Mouse (Mus musculus): Measurements from ENCODE around the gene Grin2d. TPM values are rescaled to one million over a fixed set of nuclear protein-coding genes. Genes with fewer than 3 reads are reported as not detected.

The Grin2d gene
- total RNA-seq, 2 experiments from 2014 or later, result 13.4 to 14.7 TPM

DNA sequence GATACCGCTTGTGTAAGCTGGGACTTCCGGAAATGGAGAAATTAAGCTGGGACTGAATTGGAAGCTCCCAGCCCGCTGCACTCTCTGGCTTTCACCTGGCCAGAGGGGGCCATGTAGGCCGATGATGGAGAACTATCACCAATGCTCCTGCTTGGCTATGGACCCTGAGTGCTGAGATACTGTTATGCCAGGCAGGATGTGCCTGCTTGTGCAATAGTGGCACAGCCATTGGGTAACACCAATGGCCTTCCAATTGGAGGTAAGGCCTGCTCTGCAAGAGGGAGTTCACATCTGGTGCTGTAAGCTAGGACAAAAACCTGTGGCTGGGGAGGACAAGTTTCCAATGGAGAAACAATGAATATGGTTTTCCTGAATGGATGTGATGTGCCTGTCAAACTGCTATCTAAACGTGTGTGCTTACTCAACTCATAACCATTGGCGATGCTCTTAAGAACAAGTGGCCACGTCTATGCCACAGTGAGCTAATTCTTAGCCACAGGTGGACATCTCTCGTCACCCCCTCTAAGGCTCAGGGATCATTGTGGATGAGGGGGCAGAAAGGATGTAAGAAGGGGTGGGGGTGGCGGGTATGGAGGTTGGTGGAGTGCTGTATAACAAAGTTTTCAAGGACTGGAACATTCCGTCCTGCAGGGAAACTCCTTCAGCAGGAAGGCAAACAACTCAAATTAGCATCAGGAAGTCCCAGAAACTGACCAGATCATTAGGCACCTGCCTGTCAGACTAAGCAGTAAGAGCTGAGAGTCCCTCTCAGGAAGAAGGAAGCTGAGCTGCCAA, 35.0 kb downstream of the Grin2d start:
- TF ChIP-seq CTCF (IDR thresholded peaks at IDR 0.05), result no peak
- H3K4me3 ChIP-seq, result no peak overlapping the region
- H3K27ac ChIP-seq, result no peak overlapping the region
- DNase-seq (ENCODE audit: extremely low spot score in 1 of 2, low spot score in 2 of 2), result no peak
- intact Hi-C loops (cut with DNase I), result no loop called here

DNA sequence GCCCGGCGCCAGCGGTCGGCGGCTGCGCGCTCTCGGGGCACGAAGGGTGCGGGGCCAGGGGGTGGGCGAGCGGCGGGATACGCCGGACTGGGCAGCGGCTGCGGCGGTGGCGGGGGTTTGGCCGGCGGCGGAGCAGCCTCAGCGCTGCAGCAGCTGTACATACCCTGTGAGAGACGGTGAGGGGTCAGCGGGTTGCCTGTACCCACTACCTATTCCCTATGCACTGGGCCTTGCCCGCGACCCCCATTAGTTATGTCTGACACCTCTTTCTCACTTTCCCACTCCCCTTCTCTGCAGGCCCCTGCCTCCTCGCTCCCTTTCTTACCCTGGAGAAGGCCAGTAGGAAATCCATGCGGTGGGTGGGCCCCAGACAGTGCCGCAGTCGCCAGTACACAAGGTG, 44.3 kb downstream of the Grin2d start:
- DNase-seq (ENCODE audit: extremely low spot score in 1 of 2, low spot score in 2 of 2), result no peak
- Histone ChIP-seq H3K27ac (no peak overlapping the region), H3K4me3 (peak overlapping the region; percentile 35)
- intact Hi-C loops (cut with DNase I), result no loop called here
- no peak for TF ChIP-seq CTCF (IDR thresholded peaks at IDR 0.05)

- H3K27ac ChIP-seq, result no peak overlapping the region; the same call in 1 of the 2 replicates
- DNase-seq (ENCODE audit: extremely low spot score in 1 of 2, low spot score in 2 of 2), result peak in 1 of 2 experiments; percentile 52
- intact Hi-C loops (cut with DNase I), result no loop called here
- H3K4me3 ChIP-seq, result peak overlapping the region; percentile 35
- TF ChIP-seq CTCF (IDR thresholded peaks at IDR 0.05), result no peak
These were observed 44.9 kb downstream of the Grin2d start for GRCm38 (mm10) chr7:45833148-45833790.

GRCm38 (mm10) chr7:45832428-45832827, 45.8 kb downstream of the Grin2d start:
- no peak for DNase-seq (ENCODE audit: extremely low spot score in 1 of 2, low spot score in 2 of 2)
- no peak for TF ChIP-seq CTCF (IDR thresholded peaks at IDR 0.05)
- intact Hi-C loops (cut with DNase I), result no loop called here
- H3K4me3 ChIP-seq, result peak overlapping the region; percentile 35
- H3K27ac ChIP-seq, result peak overlapping the region; percentile 28; the same call in 1 of the 2 replicates

- intact Hi-C loops (cut with DNase I), result no loop called here
- Histone ChIP-seq H3K4me3 (peak overlapping the region; percentile 78), H3K27ac (peak overlapping the region; percentile 97)
- no peak for TF ChIP-seq CTCF (IDR thresholded peaks at IDR 0.05)
- no peak for DNase-seq (ENCODE audit: extremely low spot score in 1 of 2, low spot score in 2 of 2)
These were observed 47.1 kb downstream of the Grin2d start for GRCm38 (mm10) chr7:45831128-45831525.

- TF ChIP-seq CTCF (IDR thresholded peaks at IDR 0.05), result no peak
- H3K4me3 ChIP-seq, result peak within 1 kb of the TSS; percentile 78
- peak within 1 kb of the TSS; percentile 97 for H3K27ac ChIP-seq
- intact Hi-C loops (cut with DNase I), result no loop called here
- peak; percentile 83 to 84 for DNase-seq (ENCODE audit: extremely low spot score in 1 of 2, low spot score in 2 of 2)
These were observed 47.6 kb downstream of the Grin2d start, which contains the start of gene Grwd1 for GRCm38 (mm10) chr7:45830427-45831127. Gene Grwd1, minus strand, starts transcription at chr7:45830944.

GRCm38 (mm10) chr7:45826631-45827030, 51.5 kb downstream of the Grin2d start:
- no peak for TF ChIP-seq CTCF (IDR thresholded peaks at IDR 0.05)
- Histone ChIP-seq H3K27ac (no peak overlapping the region), H3K4me3 (no peak overlapping the region)
- no peak for DNase-seq (ENCODE audit: extremely low spot score in 1 of 2, low spot score in 2 of 2)
- intact Hi-C loops (cut with DNase I), result no loop called here

DNA sequence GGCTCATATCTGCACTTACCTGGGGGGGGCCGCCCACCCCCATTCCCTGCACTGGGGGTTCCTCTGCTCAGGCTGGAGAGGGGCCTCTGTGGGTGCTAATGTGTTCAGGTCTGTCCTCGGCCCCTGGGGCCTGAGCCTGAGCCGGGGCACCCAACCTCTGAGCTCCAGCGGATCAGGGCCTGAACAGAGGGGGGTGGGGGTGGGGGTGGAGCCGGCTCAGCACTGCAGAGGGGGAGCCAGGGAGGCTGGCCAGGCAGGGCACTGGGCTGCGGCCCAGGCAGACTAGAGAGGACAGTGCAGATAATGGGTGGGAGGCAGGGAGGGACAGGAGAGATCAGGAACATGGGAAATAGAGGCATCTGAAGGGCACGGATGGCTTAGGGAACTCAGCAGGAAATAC, 53.6 kb downstream of the Grin2d start, which contains the start of gene Kcnj14:
Kcnj14 (minus strand) TSS at position 185 of the 400 bp plus-strand sequence.
- DNase-seq (ENCODE audit: extremely low spot score in 1 of 2, low spot score in 2 of 2), result no peak
- TF ChIP-seq CTCF (IDR thresholded peaks at IDR 0.05), result no peak
- intact Hi-C loops (cut with DNase I), result no loop called here
- no peak within 1 kb of the TSS for H3K27ac ChIP-seq
- H3K4me3 ChIP-seq, result no peak within 1 kb of the TSS

GRCm38 (mm10) chr7:45820913-45821312, 57.3 kb downstream of the Grin2d start:
- intact Hi-C loops (cut with DNase I), result no loop called here
- Histone ChIP-seq H3K27ac (no peak overlapping the region), H3K4me3 (no peak overlapping the region)
- no peak for TF ChIP-seq CTCF (IDR thresholded peaks at IDR 0.05)
- no peak for DNase-seq (ENCODE audit: extremely low spot score in 1 of 2, low spot score in 2 of 2)

- Histone ChIP-seq H3K27ac (no peak overlapping the region), H3K4me3 (no peak overlapping the region)
- TF ChIP-seq CTCF (IDR thresholded peaks at IDR 0.05), result no peak
- DNase-seq (ENCODE audit: extremely low spot score in 1 of 2, low spot score in 2 of 2), result no peak
- intact Hi-C loops (cut with DNase I), result no loop called here
These were observed 58.3 kb downstream of the Grin2d start for GRCm38 (mm10) chr7:45819843-45820242.

DNA sequence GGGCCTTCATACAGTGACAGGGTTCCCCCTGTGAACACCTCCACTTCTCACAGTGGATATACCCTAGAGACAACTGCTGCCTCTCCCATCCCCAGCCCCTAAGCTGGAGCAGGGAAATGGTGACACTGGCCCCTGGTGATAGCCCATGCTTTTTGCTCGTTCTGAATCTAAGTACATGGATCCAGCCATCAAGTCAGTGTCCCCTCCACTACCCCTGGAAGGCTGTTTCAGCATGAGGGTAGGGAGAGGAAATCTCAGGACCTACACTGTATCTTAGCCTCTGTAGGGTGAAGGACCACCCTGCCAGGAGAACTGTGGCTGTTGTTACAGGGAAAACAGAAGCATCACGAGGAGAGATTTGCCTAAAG, 62.2 kb downstream of the Grin2d start:
- intact Hi-C loops (cut with DNase I), result no loop called here
- TF ChIP-seq CTCF (IDR thresholded peaks at IDR 0.05), result no peak

More for the DNA sequence above, 62.2 kb downstream of the Grin2d start:
- Histone ChIP-seq H3K27ac (no peak overlapping the region), H3K4me3 (no peak overlapping the region)
- DNase-seq (ENCODE audit: extremely low spot score in 1 of 2, low spot score in 2 of 2), result no peak
